Mouse (Mus musculus) ovary, postnatal 10 days (tissue): ENCODE data around the gene Kdm2b.

Experiments
- DNase-seq: peaks from one replicate; pipeline ENCODE4 v3.0.0; 2022; ENCODE audit warnings: low spot score

The Kdm2b gene

GRCm38 (mm10) chr5:122849521-122850318, 139.9 kb downstream of the Kdm2b start, which contains the start of gene Rnf34:
Rnf34 (plus strand) TSS chr5:122850048.
- DNase-seq = peak; percentile 74

- DNase-seq = no peak
These were observed 145.8 kb downstream of the Kdm2b start for GRCm38 (mm10) chr5:122843799-122844198.

- DNase-seq = no peak
These were observed 148.5 kb downstream of the Kdm2b start for GRCm38 (mm10) chr5:122841126-122841525.

- DNase-seq = no peak
These were observed 156.6 kb downstream of the Kdm2b start for GRCm38 (mm10) chr5:122832996-122833395.

DNA sequence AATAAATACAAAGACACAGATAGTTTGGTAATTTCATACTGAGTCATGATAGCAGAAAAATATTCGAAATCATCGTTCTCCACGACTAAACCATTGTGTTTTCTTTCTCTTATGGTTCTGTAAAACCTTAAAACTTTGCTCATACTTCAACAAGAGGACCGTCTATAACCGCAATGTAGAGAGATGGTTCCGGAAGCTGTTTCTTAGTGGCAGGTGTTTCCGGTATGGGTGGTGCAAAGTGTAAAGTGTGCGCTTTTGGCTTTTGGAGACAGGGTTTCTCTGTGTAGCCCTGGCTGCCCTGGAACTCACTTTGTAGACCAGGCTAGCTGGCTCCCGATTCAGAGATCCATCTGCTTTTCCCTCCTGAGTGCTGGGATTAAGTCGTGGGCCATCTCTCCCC, 157.1 kb downstream of the Kdm2b start:
- no peak for DNase-seq

- no peak for DNase-seq
These were observed 164.5 kb downstream of the Kdm2b start for GRCm38 (mm10) chr5:122825099-122825498.

GRCm38 (mm10) chr5:122824450-122824849, 165.2 kb downstream of the Kdm2b start:
- no peak for DNase-seq

- DNase-seq = no peak
These were observed 165.6 kb downstream of the Kdm2b start for GRCm38 (mm10) chr5:122823976-122824375.

DNA sequence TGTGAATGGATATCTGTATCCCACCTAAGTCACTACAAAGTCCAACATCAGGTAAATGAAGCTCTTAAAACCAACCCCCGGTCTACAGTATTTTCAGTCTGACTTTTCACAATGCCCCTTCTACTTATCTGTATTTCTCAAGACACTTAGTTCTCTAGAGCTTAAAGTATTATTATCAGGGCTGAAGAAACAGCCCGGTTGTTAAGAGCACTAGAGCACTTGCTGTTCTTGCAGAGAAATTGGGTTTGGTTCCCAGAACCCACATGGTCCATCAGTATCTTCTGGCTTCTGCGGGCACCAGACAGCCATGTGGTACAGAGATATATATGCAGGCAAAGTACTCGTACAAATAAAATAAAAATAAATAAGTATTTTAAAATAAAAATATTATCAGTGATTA, 167.2 kb downstream of the Kdm2b start:
- DNase-seq = no peak

DNA sequence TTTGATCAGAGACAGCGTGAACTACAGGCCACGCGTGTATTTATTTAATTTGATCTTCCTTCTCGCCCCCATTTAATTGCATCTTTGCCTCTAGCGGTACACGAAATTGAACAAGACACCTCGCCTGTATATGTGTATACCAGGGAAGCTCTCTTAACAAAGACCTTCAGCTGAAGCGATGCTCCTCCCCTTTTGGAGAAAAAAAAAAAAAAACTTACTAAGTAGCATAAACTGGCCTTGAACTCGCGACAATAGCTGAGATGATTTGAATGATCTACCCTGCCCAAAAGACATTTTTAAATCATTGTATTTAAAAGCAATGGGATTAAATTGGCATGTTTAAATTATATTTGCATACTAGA, 168.1 kb downstream of the Kdm2b start:
- no peak for DNase-seq

GRCm38 (mm10) chr5:122820777-122821523, 168.7 kb downstream of the Kdm2b start, which contains the start of gene Anapc5:
Anapc5 (minus strand) TSS chr5:122821339.
- DNase-seq = peak; percentile 80
